Mouse (Mus musculus): ENCODE measurements around the gene Snph. TPM values are rescaled to one million over a fixed set of nuclear protein-coding genes. Genes with fewer than 3 reads are reported as not detected.

Snph gene
- polyA plus RNA-seq, 1 experiment from 2014 or later, result 33.1 TPM

- Histone ChIP-seq H3K9ac (replicated peaks; ENCODE audit: low read depth, low read length) (no peak overlapping the region), H3K27ac (ENCODE audit: low read depth, low read length) (no peak overlapping the region), H3K36me3 (ENCODE audit: control insufficient read depth, insufficient read depth, low read length) (no peaks in the 10 kb centered on the region), H3K4me3 (ENCODE audit: low read depth, low read length) (no peak overlapping the region), H3K4me1 (ENCODE audit: control insufficient read depth, insufficient read depth, low read length) (peaks cover 5% of the 10 kb centered on the region), H3K4me2 (ENCODE audit: low read depth, low read length) (no peak overlapping the region), H3K27me3 (ENCODE audit: control insufficient read depth, insufficient read depth, low read length) (no peaks in the 10 kb centered on the region), H3K9me3 (ENCODE audit: control insufficient read depth, low read length) (no peaks in the 10 kb centered on the region)
- 22% methylated on average over 3 of the region's 3 CpGs for WGBS
- peak; percentile 44; the same call in 1 of the 2 replicates for ATAC-seq (ENCODE audit: low read depth)
These were observed 22.4 kb downstream of the Snph start for GRCm38 (mm10) chr2:151609974-151610373.

GRCm38 (mm10) chr2:151608435-151608834 is 24.0 kb downstream of the Snph start:
- Histone ChIP-seq H3K36me3 (ENCODE audit: control insufficient read depth, insufficient read depth, low read length) (no peaks in the 10 kb centered on the region), H3K4me3 (ENCODE audit: low read depth, low read length) (no peak overlapping the region), H3K9ac (replicated peaks; ENCODE audit: low read depth, low read length) (no peak overlapping the region), H3K4me2 (ENCODE audit: low read depth, low read length) (no peak overlapping the region), H3K27ac (ENCODE audit: low read depth, low read length) (no peak overlapping the region), H3K4me1 (ENCODE audit: control insufficient read depth, insufficient read depth, low read length) (peaks cover 18% of the 10 kb centered on the region), H3K27me3 (ENCODE audit: control insufficient read depth, insufficient read depth, low read length) (no peaks in the 10 kb centered on the region), H3K9me3 (ENCODE audit: control insufficient read depth, low read length) (no peaks in the 10 kb centered on the region)
- 73% methylated on average over 1 of the region's 1 CpGs for WGBS
- no peak for ATAC-seq (ENCODE audit: low read depth)

DNA sequence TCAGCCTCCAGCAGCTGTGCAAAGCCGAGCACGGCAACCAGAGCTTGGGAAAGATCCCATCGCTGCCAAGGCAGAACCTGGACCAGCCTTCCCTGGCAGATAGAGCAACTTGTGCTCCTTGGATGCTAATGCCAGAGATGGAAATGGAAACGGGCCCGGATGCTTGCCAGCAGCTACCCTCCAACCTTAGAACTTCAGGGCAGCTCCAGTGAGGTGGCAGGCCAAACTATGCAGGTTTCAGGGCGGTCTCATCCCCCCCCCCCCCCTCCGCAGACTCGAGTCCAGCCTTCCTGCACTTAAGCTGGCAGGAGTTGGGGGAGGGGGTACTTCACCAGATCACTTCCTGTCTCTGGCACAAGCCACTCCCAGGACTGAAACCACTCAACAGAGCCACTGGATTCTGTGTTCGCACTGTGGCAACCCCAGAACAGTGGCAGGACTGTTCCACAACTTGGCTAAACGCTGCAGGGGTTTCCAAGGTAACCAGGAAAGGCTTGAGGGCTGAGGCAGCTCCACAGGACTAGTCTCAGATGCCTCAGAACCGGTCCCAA is 26.9 kb downstream of the Snph start:
- Histone ChIP-seq H3K4me1 (ENCODE audit: control insufficient read depth, insufficient read depth, low read length) (peaks cover 29% of the 10 kb centered on the region), H3K36me3 (ENCODE audit: control insufficient read depth, insufficient read depth, low read length) (no peaks in the 10 kb centered on the region), H3K4me3 (ENCODE audit: low read depth, low read length) (no peak overlapping the region), H3K9me3 (ENCODE audit: control insufficient read depth, low read length) (no peaks in the 10 kb centered on the region), H3K9ac (replicated peaks; ENCODE audit: low read depth, low read length) (no peak overlapping the region), H3K4me2 (ENCODE audit: low read depth, low read length) (no peak overlapping the region), H3K27ac (ENCODE audit: low read depth, low read length) (0 out of 2 replicates have a peak overlapping the region, but pooled peaks have one; percentile 22), H3K27me3 (ENCODE audit: control insufficient read depth, insufficient read depth, low read length) (no peaks in the 10 kb centered on the region)
- peak; percentile 63 for ATAC-seq (ENCODE audit: low read depth)
- WGBS, result 39% methylated on average over 11 of the region's 11 CpGs

- ATAC-seq (ENCODE audit: low read depth), result peak; percentile 88
- Histone ChIP-seq H3K9ac (replicated peaks; ENCODE audit: low read depth, low read length) (no peak overlapping the region), H3K36me3 (ENCODE audit: control insufficient read depth, insufficient read depth, low read length) (no peaks in the 10 kb centered on the region), H3K4me2 (ENCODE audit: low read depth, low read length) (no peak overlapping the region), H3K9me3 (ENCODE audit: control insufficient read depth, low read length) (no peaks in the 10 kb centered on the region), H3K4me1 (ENCODE audit: control insufficient read depth, insufficient read depth, low read length) (peaks cover 24% of the 10 kb centered on the region), H3K27me3 (ENCODE audit: control insufficient read depth, insufficient read depth, low read length) (no peaks in the 10 kb centered on the region), H3K27ac (ENCODE audit: low read depth, low read length) (peak overlapping the region; percentile 8; the same call in 1 of the 2 replicates), H3K4me3 (ENCODE audit: low read depth, low read length) (no peak overlapping the region)
- 3% methylated on average over 4 of the region's 4 CpGs for WGBS
These were observed 28.8 kb downstream of the Snph start for GRCm38 (mm10) chr2:151603630-151604029.

DNA sequence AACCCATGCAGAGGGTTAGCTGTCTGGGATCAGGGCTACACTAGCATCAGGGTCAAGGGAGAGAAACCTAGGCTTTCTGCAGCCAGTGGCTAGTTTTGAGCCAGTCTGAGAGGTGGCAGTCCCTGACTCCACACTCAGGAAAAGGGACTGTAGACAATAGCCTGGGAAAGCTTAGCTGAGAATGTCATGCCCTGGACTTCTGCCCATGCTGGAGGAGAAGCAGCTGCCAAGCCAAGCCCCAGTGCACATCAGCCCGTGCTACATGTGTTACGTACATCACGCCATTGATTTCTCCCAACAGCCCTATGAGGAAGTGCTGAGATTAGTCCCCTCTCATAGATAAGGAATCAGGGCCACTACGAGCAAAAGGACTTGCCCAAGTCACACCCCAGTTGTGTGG is 30.3 kb downstream of the Snph start:
- WGBS, result 69% methylated on average over 4 of the region's 4 CpGs
- Histone ChIP-seq H3K27me3 (ENCODE audit: control insufficient read depth, insufficient read depth, low read length) (no peaks in the 10 kb centered on the region), H3K9ac (replicated peaks; ENCODE audit: low read depth, low read length) (no peak overlapping the region), H3K9me3 (ENCODE audit: control insufficient read depth, low read length) (no peaks in the 10 kb centered on the region), H3K36me3 (ENCODE audit: control insufficient read depth, insufficient read depth, low read length) (peaks cover 4% of the 10 kb centered on the region; the same call in 1 of the 2 replicates), H3K4me2 (ENCODE audit: low read depth, low read length) (no peak overlapping the region), H3K27ac (ENCODE audit: low read depth, low read length) (no peak overlapping the region), H3K4me3 (ENCODE audit: low read depth, low read length) (no peak overlapping the region), H3K4me1 (ENCODE audit: control insufficient read depth, insufficient read depth, low read length) (peaks cover 24% of the 10 kb centered on the region)
- ATAC-seq (ENCODE audit: low read depth), result no peak

GRCm38 (mm10) chr2:151598068-151598467 is 34.3 kb downstream of the Snph start:
- WGBS, result 82% methylated on average over 2 of the region's 2 CpGs
- H3K9ac ChIP-seq (replicated peaks; ENCODE audit: low read depth, low read length), result no peak overlapping the region
- no peak overlapping the region for H3K4me2 ChIP-seq (ENCODE audit: low read depth, low read length)
- peaks cover 20% of the 10 kb centered on the region for H3K36me3 ChIP-seq (ENCODE audit: control insufficient read depth, insufficient read depth, low read length)
- H3K9me3 ChIP-seq (ENCODE audit: control insufficient read depth, low read length), result no peaks in the 10 kb centered on the region
- H3K27ac ChIP-seq (ENCODE audit: low read depth, low read length), result no peak overlapping the region
- H3K4me3 ChIP-seq (ENCODE audit: low read depth, low read length), result no peak overlapping the region
- H3K4me1 ChIP-seq (ENCODE audit: control insufficient read depth, insufficient read depth, low read length), result peaks cover 7% of the 10 kb centered on the region
- ATAC-seq (ENCODE audit: low read depth), result no peak
- no peaks in the 10 kb centered on the region for H3K27me3 ChIP-seq (ENCODE audit: control insufficient read depth, insufficient read depth, low read length)

- Histone ChIP-seq H3K27ac (ENCODE audit: low read depth, low read length) (no peak overlapping the region), H3K4me2 (ENCODE audit: low read depth, low read length) (no peak overlapping the region), H3K9me3 (ENCODE audit: control insufficient read depth, low read length) (no peaks in the 10 kb centered on the region), H3K4me1 (ENCODE audit: control insufficient read depth, insufficient read depth, low read length) (no peaks in the 10 kb centered on the region), H3K4me3 (ENCODE audit: low read depth, low read length) (no peak overlapping the region), H3K9ac (replicated peaks; ENCODE audit: low read depth, low read length) (no peak overlapping the region), H3K36me3 (ENCODE audit: control insufficient read depth, insufficient read depth, low read length) (peaks cover 6% of the 10 kb centered on the region; the same call in 1 of the 2 replicates), H3K27me3 (ENCODE audit: control insufficient read depth, insufficient read depth, low read length) (no peaks in the 10 kb centered on the region)
- no peak for ATAC-seq (ENCODE audit: low read depth)
- 82% methylated on average over 9 of the region's 9 CpGs for WGBS
These were observed 45.1 kb downstream of the Snph start for GRCm38 (mm10) chr2:151587306-151587705.

- no peak overlapping the region for H3K4me2 ChIP-seq (ENCODE audit: low read depth, low read length)
- WGBS, result 89% methylated on average over 1 of the region's 1 CpGs
- no peak overlapping the region for H3K27ac ChIP-seq (ENCODE audit: low read depth, low read length)
- H3K9me3 ChIP-seq (ENCODE audit: control insufficient read depth, low read length), result no peaks in the 10 kb centered on the region
- no peaks in the 10 kb centered on the region for H3K27me3 ChIP-seq (ENCODE audit: control insufficient read depth, insufficient read depth, low read length)
- no peak overlapping the region for H3K9ac ChIP-seq (replicated peaks; ENCODE audit: low read depth, low read length)
- H3K4me1 ChIP-seq (ENCODE audit: control insufficient read depth, insufficient read depth, low read length), result no peaks in the 10 kb centered on the region
- 0 out of 2 replicates have a peak, but pooled peaks cover 3% of the 10 kb centered on the region for H3K36me3 ChIP-seq (ENCODE audit: control insufficient read depth, insufficient read depth, low read length)
- H3K4me3 ChIP-seq (ENCODE audit: low read depth, low read length), result no peak overlapping the region
- no peak for ATAC-seq (ENCODE audit: low read depth)
These were observed 45.6 kb downstream of the Snph start for GRCm38 (mm10) chr2:151586807-151587206.

- no peak for ATAC-seq (ENCODE audit: low read depth)
- H3K4me2 ChIP-seq (ENCODE audit: low read depth, low read length), result no peak overlapping the region
- H3K9ac ChIP-seq (replicated peaks; ENCODE audit: low read depth, low read length), result no peak overlapping the region
- no peaks in the 10 kb centered on the region for H3K4me1 ChIP-seq (ENCODE audit: control insufficient read depth, insufficient read depth, low read length)
- no peak overlapping the region for H3K27ac ChIP-seq (ENCODE audit: low read depth, low read length)
- no peaks in the 10 kb centered on the region for H3K27me3 ChIP-seq (ENCODE audit: control insufficient read depth, insufficient read depth, low read length)
- no peak overlapping the region for H3K4me3 ChIP-seq (ENCODE audit: low read depth, low read length)
- 79% methylated on average over 3 of the region's 3 CpGs for WGBS
- H3K36me3 ChIP-seq (ENCODE audit: control insufficient read depth, insufficient read depth, low read length), result no peaks in the 10 kb centered on the region
- H3K9me3 ChIP-seq (ENCODE audit: control insufficient read depth, low read length), result no peaks in the 10 kb centered on the region
These were observed 46.5 kb downstream of the Snph start for GRCm38 (mm10) chr2:151585934-151586333.

All from neural tube, embryonic 14.5 days (tissue).